Comparison of ENCODE assay signal across 8 mouse cellular contexts in genomic region chr6:117879408-117880115, GRCm38 (mm10). TPM values are rescaled to one million over a fixed set of nuclear protein-coding genes. Genes with fewer than 3 reads are reported as not detected.
DNase-seq lines count a peak whose midpoint lies in the region; ATAC-seq and TF ChIP-seq lines count a peak whose summit lies in the region.

No protein-coding gene starts in this region.

- under 1% methylated on average over 67 of the region's 67 CpGs for WGBS in forebrain, embryonic 12.5 days
- under 1% methylated on average over 67 of the region's 67 CpGs for WGBS in heart, postnatal 0 days
- under 1% methylated on average over 67 of the region's 67 CpGs for WGBS in liver, embryonic 16.5 days (ENCODE audit: insufficient replicate concordance)
- under 1% methylated on average over 67 of the region's 67 CpGs for WGBS in neural tube, embryonic 13.5 days

- H3K4me3 ChIP-seq in E14TG2a.4 (replicated peaks; ENCODE audit: low read length) = peak overlapping the region; percentile 83
- H3K4me3 ChIP-seq in forebrain, embryonic 12.5 days (replicated peaks) = peak overlapping the region; percentile 48
- peak overlapping the region; percentile 66 for H3K4me3 ChIP-seq in heart, postnatal 0 days (ENCODE audit: low read depth, low read length)
- peak overlapping the region; percentile 68 for H3K4me3 ChIP-seq in liver, embryonic 16.5 days (ENCODE audit: low read depth, low read length)
- H3K4me3 ChIP-seq in neural tube, embryonic 13.5 days = peak overlapping the region; percentile 52
- peak overlapping the region; percentile 97 for H3K4me3 ChIP-seq in testis, adult 2 months (ENCODE audit: control insufficient read depth, low read depth, low read length)

- TF ChIP-seq POLR2A in testis, adult 2 months (IDR thresholded peaks at IDR 0.05; ENCODE audit: control insufficient read depth, low read depth, low read length) = peak; percentile 68

- H3K4me1 ChIP-seq in E14TG2a.4 (replicated peaks; ENCODE audit: low read depth, low read length) = peaks cover 50% of the 10 kb centered on the region
- peaks cover 14% of the 10 kb centered on the region for H3K4me1 ChIP-seq in forebrain, embryonic 12.5 days
- peaks cover 14% of the 10 kb centered on the region; the same call in 1 of the 2 replicates for H3K4me1 ChIP-seq in heart, postnatal 0 days (ENCODE audit: control insufficient read depth, insufficient read depth)
- H3K4me1 ChIP-seq in liver, embryonic 16.5 days (ENCODE audit: control insufficient read depth, low read depth, low read length) = peaks cover 26% of the 10 kb centered on the region
- peaks cover 12% of the 10 kb centered on the region for H3K4me1 ChIP-seq in neural tube, embryonic 13.5 days (replicated peaks)
- H3K4me1 ChIP-seq in testis, adult 2 months (ENCODE audit: control insufficient read depth, insufficient read depth, low read length) = peaks cover 3% of the 10 kb centered on the region; the same call in 1 of the 2 replicates

- H3K4me2 ChIP-seq in forebrain, embryonic 12.5 days = peak overlapping the region; percentile 61
- peak overlapping the region; percentile 71 for H3K4me2 ChIP-seq in heart, postnatal 0 days (ENCODE audit: low read depth, low read length)
- peak overlapping the region; percentile 80 for H3K4me2 ChIP-seq in liver, embryonic 16.5 days (ENCODE audit: low read depth, low read length)
- peak overlapping the region; percentile 61 for H3K4me2 ChIP-seq in neural tube, embryonic 13.5 days

- H3K27ac ChIP-seq in forebrain, embryonic 12.5 days = peak overlapping the region; percentile 98
- peak overlapping the region; percentile 100 for H3K27ac ChIP-seq in heart, postnatal 0 days (ENCODE audit: low read depth)
- peak overlapping the region; percentile 100 for H3K27ac ChIP-seq in liver, embryonic 16.5 days (ENCODE audit: low read length)
- peak overlapping the region; percentile 98 for H3K27ac ChIP-seq in neural tube, embryonic 13.5 days (replicated peaks)
- peak overlapping the region; percentile 99 for H3K27ac ChIP-seq in testis, adult 2 months (ENCODE audit: control insufficient read depth, insufficient read depth, low read depth, low read length)

- 0 out of 2 replicates have a peak, but pooled peaks cover 2% of the 10 kb centered on the region for H3K9me3 ChIP-seq in E14TG2a.4 (ENCODE audit: low read length)
- H3K9me3 ChIP-seq in forebrain, embryonic 12.5 days = no peaks in the 10 kb centered on the region
- H3K9me3 ChIP-seq in heart, postnatal 0 days (replicated peaks; ENCODE audit: control insufficient read depth, low read length) = no peaks in the 10 kb centered on the region
- H3K9me3 ChIP-seq in liver, embryonic 16.5 days (replicated peaks; ENCODE audit: control insufficient read depth, low read length) = no peaks in the 10 kb centered on the region
- no peaks in the 10 kb centered on the region for H3K9me3 ChIP-seq in neural tube, embryonic 13.5 days

- peak overlapping the region; percentile 55 for H3K9ac ChIP-seq in forebrain, embryonic 12.5 days
- peak overlapping the region; percentile 77 for H3K9ac ChIP-seq in heart, postnatal 0 days (replicated peaks; ENCODE audit: low read depth, low read length)
- peak overlapping the region; percentile 82 for H3K9ac ChIP-seq in liver, embryonic 16.5 days (ENCODE audit: low read depth, low read length)
- H3K9ac ChIP-seq in neural tube, embryonic 13.5 days = peak overlapping the region; percentile 76

- peak; percentile 66 for TF ChIP-seq EP300 in heart, postnatal 0 days (IDR thresholded peaks at IDR 0.05; ENCODE audit: low read depth)

- H3K36me3 ChIP-seq in E14TG2a.4 (ENCODE audit: insufficient read depth, low read length) = no peaks in the 10 kb centered on the region
- no peaks in the 10 kb centered on the region for H3K36me3 ChIP-seq in forebrain, embryonic 12.5 days (replicated peaks)
- no peaks in the 10 kb centered on the region for H3K36me3 ChIP-seq in heart, postnatal 0 days (replicated peaks; ENCODE audit: control insufficient read depth, insufficient read depth, low read length)
- H3K36me3 ChIP-seq in liver, embryonic 16.5 days (ENCODE audit: control insufficient read depth, insufficient read depth) = no peaks in the 10 kb centered on the region
- no peaks in the 10 kb centered on the region for H3K36me3 ChIP-seq in neural tube, embryonic 13.5 days
- no peaks in the 10 kb centered on the region for H3K36me3 ChIP-seq in testis, adult 2 months (ENCODE audit: control insufficient read depth, insufficient read depth, low read length)

- peak; percentile 95 for ATAC-seq in forebrain, embryonic 12.5 days (ENCODE audit: low FRiP score)
- peak; percentile 93 for ATAC-seq in heart, postnatal 0 days (ENCODE audit: insufficient read depth, low read depth)
- ATAC-seq in liver, embryonic 16.5 days (ENCODE audit: low read depth) = peak; percentile 89
- ATAC-seq in neural tube, embryonic 13.5 days (ENCODE audit: low read depth) = peak; percentile 93

- peak; percentile 61 for TF ChIP-seq CTCF in E14TG2a.4 (conservative IDR thresholded peaks at IDR 0.05; ENCODE audit: low read length)
- peak; percentile 100 for TF ChIP-seq CTCF in heart, postnatal 0 days (IDR thresholded peaks at IDR 0.05; ENCODE audit: low read depth)
- TF ChIP-seq CTCF in testis, adult 2 months (IDR thresholded peaks at IDR 0.05; ENCODE audit: control insufficient read depth, insufficient read depth, insufficient replicate concordance, low read depth, low read length) = peak; percentile 100

- no peaks in the 10 kb centered on the region for H3K27me3 ChIP-seq in E14TG2a.4 (ENCODE audit: insufficient read depth, low read length)
- H3K27me3 ChIP-seq in forebrain, embryonic 12.5 days = no peaks in the 10 kb centered on the region
- no peaks in the 10 kb centered on the region for H3K27me3 ChIP-seq in heart, postnatal 0 days (ENCODE audit: control insufficient read depth, insufficient read depth, low read length)
- H3K27me3 ChIP-seq in liver, embryonic 16.5 days (ENCODE audit: control insufficient read depth, insufficient read depth, low read depth, low read length) = no peaks in the 10 kb centered on the region
- H3K27me3 ChIP-seq in neural tube, embryonic 13.5 days = no peaks in the 10 kb centered on the region
- H3K27me3 ChIP-seq in testis, adult 2 months (ENCODE audit: control insufficient read depth, insufficient read depth, low read length) = no peaks in the 10 kb centered on the region

- DNase-seq in c-Kit-positive CD71-positive TER-119-positive erythroid progenitor cells, embryonic 14.5 days (ENCODE audit: low spot score) = peak; percentile 99
- DNase-seq in heart, postnatal 0 days (ENCODE audit: low spot score) = peak; percentile 97
- DNase-seq in kidney, postnatal 4 days = peak; percentile 100

RNA-seq across cellular contexts. Expression of gene Zfp239, which starts 17.7 kb away (rescaled TPM):
- polyA plus RNA-seq in forebrain, embryonic 12.5 days (2016; fragmentation: Nextera tagmentation; extraction: Ambion mirVana) = 13.1 and 16.1 TPM in 2 replicates
- 0.27 TPM in 1 of 2 replicates, not detected in the other for total RNA-seq in heart, postnatal 0 days (2014; rRNA removed; ENCODE audit: low replicate concordance)
- 0.20 and 0.48 TPM in 2 replicates for polyA plus RNA-seq in heart, postnatal 0 days (2015; fragmentation: Nextera tagmentation; extraction: Ambion mirVana)
- 1.7 and 2.3 TPM in 2 replicates for polyA plus RNA-seq in liver, embryonic 16.5 days (2015; fragmentation: Nextera tagmentation; extraction: Ambion mirVana)
- 12.2 and 12.4 TPM in 2 replicates for polyA plus RNA-seq in neural tube, embryonic 13.5 days (2015; fragmentation: Nextera tagmentation; extraction: Ambion mirVana)
- 4.6 TPM in 2 replicates for polyA plus RNA-seq in testis, adult 2 months (2012; rRNA removed)

RNA-seq across cellular contexts. Expression of gene Hnrnpf, which starts 20.6 kb away (rescaled TPM):
- 624 TPM in 2 replicates for polyA plus RNA-seq in forebrain, embryonic 12.5 days (2016; fragmentation: Nextera tagmentation; extraction: Ambion mirVana)
- total RNA-seq in heart, postnatal 0 days (2014; rRNA removed; ENCODE audit: low replicate concordance) = 223 and 234 TPM in 2 replicates
- polyA plus RNA-seq in heart, postnatal 0 days (2015; fragmentation: Nextera tagmentation; extraction: Ambion mirVana) = 292 and 314 TPM in 2 replicates
- 420 and 472 TPM in 2 replicates for polyA plus RNA-seq in liver, embryonic 16.5 days (2015; fragmentation: Nextera tagmentation; extraction: Ambion mirVana)
- polyA plus RNA-seq in neural tube, embryonic 13.5 days (2015; fragmentation: Nextera tagmentation; extraction: Ambion mirVana) = 298 and 333 TPM in 2 replicates
- polyA plus RNA-seq in testis, adult 2 months (2012; rRNA removed) = 286 and 325 TPM in 2 replicates

RNA-seq across cellular contexts. Expression of gene Zfp637, which starts 38.6 kb away (rescaled TPM):
- polyA plus RNA-seq in forebrain, embryonic 12.5 days (2016; fragmentation: Nextera tagmentation; extraction: Ambion mirVana) = 127 and 136 TPM in 2 replicates
- 47.3 and 52.9 TPM in 2 replicates for total RNA-seq in heart, postnatal 0 days (2014; rRNA removed; ENCODE audit: low replicate concordance)
- 67.6 and 74.0 TPM in 2 replicates for polyA plus RNA-seq in heart, postnatal 0 days (2015; fragmentation: Nextera tagmentation; extraction: Ambion mirVana)
- polyA plus RNA-seq in liver, embryonic 16.5 days (2015; fragmentation: Nextera tagmentation; extraction: Ambion mirVana) = 28.9 and 30.6 TPM in 2 replicates
- 140 and 143 TPM in 2 replicates for polyA plus RNA-seq in neural tube, embryonic 13.5 days (2015; fragmentation: Nextera tagmentation; extraction: Ambion mirVana)
- 6.0 and 8.6 TPM in 2 replicates for polyA plus RNA-seq in testis, adult 2 months (2012; rRNA removed)

RNA-seq across cellular contexts. Expression of gene Fxyd4, which starts 57.9 kb away (rescaled TPM):
- polyA plus RNA-seq in forebrain, embryonic 12.5 days (2016; fragmentation: Nextera tagmentation; extraction: Ambion mirVana) = 1.9 and 2.0 TPM in 2 replicates
- not detected in 2 replicates for total RNA-seq in heart, postnatal 0 days (2014; rRNA removed; ENCODE audit: low replicate concordance)
- 0.55 and 0.97 TPM in 2 replicates for polyA plus RNA-seq in heart, postnatal 0 days (2015; fragmentation: Nextera tagmentation; extraction: Ambion mirVana)
- 0.30 TPM in 1 of 2 replicates, not detected in the other for polyA plus RNA-seq in liver, embryonic 16.5 days (2015; fragmentation: Nextera tagmentation; extraction: Ambion mirVana)
- polyA plus RNA-seq in neural tube, embryonic 13.5 days (2015; fragmentation: Nextera tagmentation; extraction: Ambion mirVana) = 2.6 and 2.7 TPM in 2 replicates
- 3.6 TPM in 1 of 2 replicates, not detected in the other for polyA plus RNA-seq in testis, adult 2 months (2012; rRNA removed)

Comparison
In these comparisons a context has a peak if more than half of its experiments do, and no peak if none do; other contexts are left out.
1. Peak in every context shown above with its lines: DNase-seq, ATAC-seq, H3K4me3 ChIP-seq and H3K27ac ChIP-seq.